Mouse (Mus musculus) telencephalon, adult 2 months (tissue): ENCODE measurements around the gene Prkag2.

ENCODE experiments used
- DNase-seq: peaks from one replicate; pipeline ENCODE4 v3.0.0-alpha.2; 2011; ENCODE audit warnings: low read depth, low spot score

Gene Prkag2

GRCm38 (mm10) chr5:25001391-25001794 is 99.0 kb downstream of the Prkag2 start:
- DNase-seq, result no peak

GRCm38 (mm10) chr5:24999351-24999750 is 101.1 kb downstream of the Prkag2 start:
- DNase-seq, result no peak

GRCm38 (mm10) chr5:24995576-24996100 is 104.8 kb downstream of the Prkag2 start:
- peak; percentile 90 for DNase-seq

- DNase-seq, result no peak
Measured at GRCm38 (mm10) chr5:24993190-24993589, 107.3 kb downstream of the Prkag2 start.

GRCm38 (mm10) chr5:24991575-24991974 is 108.9 kb downstream of the Prkag2 start:
- no peak for DNase-seq

- no peak for DNase-seq
Measured at GRCm38 (mm10) chr5:24990460-24990859, 110.0 kb downstream of the Prkag2 start.

GRCm38 (mm10) chr5:24989683-24990082 is 110.8 kb downstream of the Prkag2 start:
- peak; percentile 52 for DNase-seq

GRCm38 (mm10) chr5:24986956-24987355 is 113.5 kb downstream of the Prkag2 start:
- no peak for DNase-seq

GRCm38 (mm10) chr5:24986204-24986940 is 114.1 kb downstream of the Prkag2 start:
- no peak for DNase-seq

GRCm38 (mm10) chr5:24985434-24986176 is 114.8 kb downstream of the Prkag2 start:
- peak; percentile 87 for DNase-seq

GRCm38 (mm10) chr5:24984157-24984556 is 116.3 kb downstream of the Prkag2 start:
- DNase-seq, result no peak

- no peak for DNase-seq
Measured at GRCm38 (mm10) chr5:24983539-24983938, 116.9 kb downstream of the Prkag2 start.

GRCm38 (mm10) chr5:24982258-24982657 is 118.2 kb downstream of the Prkag2 start:
- DNase-seq, result no peak

GRCm38 (mm10) chr5:24981765-24982164 is 118.7 kb downstream of the Prkag2 start:
- DNase-seq, result no peak

- no peak for DNase-seq
Measured at GRCm38 (mm10) chr5:24979968-24980345, 120.5 kb downstream of the Prkag2 start.

- DNase-seq, result no peak
Measured at GRCm38 (mm10) chr5:24979312-24979967, 121.0 kb downstream of the Prkag2 start.

GRCm38 (mm10) chr5:24976907-24977306 is 123.5 kb downstream of the Prkag2 start:
- DNase-seq, result no peak

- no peak for DNase-seq
Measured at GRCm38 (mm10) chr5:24976236-24976635, 124.2 kb downstream of the Prkag2 start.

GRCm38 (mm10) chr5:24975100-24975499 is 125.3 kb downstream of the Prkag2 start:
- DNase-seq, result no peak

GRCm38 (mm10) chr5:24973672-24974225 is 126.7 kb downstream of the Prkag2 start:
- DNase-seq, result no peak

GRCm38 (mm10) chr5:24973228-24973627 is 127.2 kb downstream of the Prkag2 start:
- no peak for DNase-seq
